Mouse (Mus musculus) embryonic facial prominence, embryonic 15.5 days (tissue): ENCODE measurements around the gene Dync2li1. TPM values are rescaled to one million over a fixed set of nuclear protein-coding genes. Genes with fewer than 3 reads are reported as not detected.
A peak's percentile ranks its signal among the peaks of the same experiment; 100 is the strongest.

Source experiments
- ATAC-seq: fragments of 200-750 bp; cut with Nextera tagmentation; 2 replicates; pipeline ENCODE4 v1.8.0; 2017; ENCODE audit warnings: low read depth, moderate TSS enrichment; ENCODE audit not compliant: insufficient number of reproducible peaks, low FRiP score, low TSS enrichment
- H3K27ac ChIP-seq: fragments of 300-500 bp; sonication (generic); replicated peaks from 2 replicates; pipeline ENCODE4 v1.5.1; 2015; ENCODE audit warnings: mild to moderate bottlenecking, inconsistent platforms
- H3K27me3 ChIP-seq: fragments of 300-500 bp; sonication (generic); 2 replicates; pipeline ENCODE4 v1.6.1; 2015; ENCODE audit warnings: inconsistent platforms
- H3K36me3 ChIP-seq: fragments of 300-500 bp; sonication (generic); 2 replicates; pipeline ENCODE4 v1.6.1; 2015; ENCODE audit warnings: mild to moderate bottlenecking, inconsistent platforms
- H3K4me1 ChIP-seq: fragments of 300-500 bp; sonication (generic); 2 replicates; pipeline ENCODE4 v1.6.1; 2015; ENCODE audit warnings: inconsistent platforms
- H3K4me2 ChIP-seq: fragments of 300-500 bp; sonication (generic); replicated peaks from 2 replicates; pipeline ENCODE4 v1.6.1; 2015; ENCODE audit warnings: mild to moderate bottlenecking, inconsistent platforms
- H3K4me3 ChIP-seq: fragments of 300-500 bp; sonication (generic); replicated peaks from 2 replicates; pipeline ENCODE4 v1.5.1; 2015; ENCODE audit warnings: mild to moderate bottlenecking, inconsistent platforms
- H3K9ac ChIP-seq: fragments of 300-500 bp; sonication (generic); 2 replicates; pipeline ENCODE4 v1.6.1; 2015; ENCODE audit warnings: inconsistent platforms
- H3K9me3 ChIP-seq: fragments of 300-500 bp; sonication (generic); replicated peaks from 2 replicates; pipeline ENCODE4 v1.6.1; 2016; ENCODE audit warnings: inconsistent platforms
- WGBS: fragments of 180-500 bp; shearing (Covaris S2); methylation state at CpG from one replicate; pipeline ENCODE4 v1.1.7; 2015; 5-methylcytosine and 5-hydroxymethylcytosine counted together
- polyA plus RNA-seq: library from polyadenylated mRNA; unstranded; fragments of >200 nt; fragmentation: Nextera tagmentation; extraction: Ambion mirVana; gene quantifications from 2 replicates; pipeline ENCODE4 v1.2.1, GENCODE M21; 2015

Dync2li1 gene
- polyA plus RNA-seq, 1 experiment from 2014 or later = 39.7 TPM

DNA sequence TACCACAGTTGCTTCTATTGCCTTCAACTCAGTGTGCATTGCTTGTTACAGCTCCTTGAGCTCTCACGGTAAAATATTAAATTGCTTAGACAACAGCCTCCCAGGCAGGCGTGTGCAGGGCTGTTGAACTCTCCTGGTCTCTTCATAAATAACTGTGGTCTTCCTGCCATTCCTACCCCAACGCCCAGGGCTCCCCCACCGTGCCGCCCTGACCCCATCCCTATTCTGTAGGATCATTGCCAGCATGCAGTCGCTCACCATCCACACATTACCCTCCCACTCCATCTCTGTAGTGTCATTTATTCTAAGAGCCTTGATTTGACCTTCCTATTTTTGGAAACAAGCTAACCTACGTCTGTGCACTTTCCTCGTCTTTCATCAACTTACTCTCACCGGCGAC is 38.8 kb downstream of the Dync2li1 start:
- H3K4me1 ChIP-seq = 0 out of 2 replicates have a peak, but pooled peaks cover 8% of the 10 kb centered on the region
- H3K36me3 ChIP-seq = no peaks in the 10 kb centered on the region
- H3K27ac ChIP-seq = no peak overlapping the region
- 46% methylated on average over 10 of the region's 10 CpGs for WGBS
- no peaks in the 10 kb centered on the region for H3K27me3 ChIP-seq
- no peaks in the 10 kb centered on the region for H3K9me3 ChIP-seq
- no peak overlapping the region for H3K4me2 ChIP-seq
- no peak overlapping the region for H3K4me3 ChIP-seq
- ATAC-seq = no peak
- H3K9ac ChIP-seq = no peak overlapping the region

DNA sequence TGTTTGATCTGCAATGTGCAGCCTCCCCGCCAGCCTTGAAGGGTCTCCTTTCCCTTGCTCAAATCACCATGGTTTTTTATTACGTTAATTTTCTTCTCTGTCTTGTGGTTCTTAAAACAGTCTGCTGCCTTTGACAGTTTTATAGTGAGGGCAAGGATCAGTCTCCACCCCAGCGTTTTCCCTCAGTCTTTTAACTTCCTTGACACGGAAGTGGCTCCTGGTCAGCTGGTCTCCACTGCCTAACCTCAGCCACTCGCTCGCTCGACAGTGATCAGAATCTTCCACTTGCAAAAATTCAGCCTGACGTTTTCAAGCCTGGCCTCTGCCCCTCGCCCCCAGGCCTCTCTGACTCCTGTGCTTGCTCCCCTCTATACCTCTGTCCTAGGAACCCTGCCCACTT is 39.4 kb downstream of the Dync2li1 start:
- Histone ChIP-seq H3K4me2 (no peak overlapping the region), H3K4me3 (no peak overlapping the region), H3K9ac (no peak overlapping the region), H3K4me1 (0 out of 2 replicates have a peak, but pooled peaks cover 8% of the 10 kb centered on the region), H3K27me3 (no peaks in the 10 kb centered on the region), H3K36me3 (no peaks in the 10 kb centered on the region), H3K27ac (no peak overlapping the region), H3K9me3 (no peaks in the 10 kb centered on the region)
- no peak for ATAC-seq
- 36% methylated on average over 9 of the region's 9 CpGs for WGBS

DNA sequence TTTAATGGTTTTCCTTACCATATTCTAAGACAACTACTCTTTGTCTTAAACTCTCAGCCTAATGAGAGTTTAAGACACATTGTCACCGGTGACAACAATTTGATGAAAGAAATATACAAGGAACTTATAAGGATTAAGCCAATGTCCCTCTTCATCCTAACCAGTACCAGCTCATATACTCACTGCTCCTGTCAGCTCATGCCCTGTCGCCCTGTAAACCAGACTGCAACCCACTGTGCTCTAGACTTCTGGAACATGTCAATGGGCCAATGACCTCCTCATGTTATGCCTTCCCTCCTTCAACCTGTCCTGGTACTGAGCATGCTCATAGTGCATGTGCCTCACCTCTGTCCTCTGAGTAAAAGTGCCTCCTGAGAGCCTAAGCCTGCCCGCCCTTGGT is 41.6 kb downstream of the Dync2li1 start:
- no peak for ATAC-seq
- no peak overlapping the region for H3K9ac ChIP-seq
- H3K4me2 ChIP-seq = no peak overlapping the region
- WGBS = 84% methylated on average over 3 of the region's 3 CpGs
- H3K4me3 ChIP-seq = no peak overlapping the region
- H3K9me3 ChIP-seq = no peaks in the 10 kb centered on the region
- H3K36me3 ChIP-seq = no peaks in the 10 kb centered on the region
- H3K27me3 ChIP-seq = no peaks in the 10 kb centered on the region
- H3K27ac ChIP-seq = no peak overlapping the region
- H3K4me1 ChIP-seq = 0 out of 2 replicates have a peak, but pooled peaks cover 8% of the 10 kb centered on the region

DNA sequence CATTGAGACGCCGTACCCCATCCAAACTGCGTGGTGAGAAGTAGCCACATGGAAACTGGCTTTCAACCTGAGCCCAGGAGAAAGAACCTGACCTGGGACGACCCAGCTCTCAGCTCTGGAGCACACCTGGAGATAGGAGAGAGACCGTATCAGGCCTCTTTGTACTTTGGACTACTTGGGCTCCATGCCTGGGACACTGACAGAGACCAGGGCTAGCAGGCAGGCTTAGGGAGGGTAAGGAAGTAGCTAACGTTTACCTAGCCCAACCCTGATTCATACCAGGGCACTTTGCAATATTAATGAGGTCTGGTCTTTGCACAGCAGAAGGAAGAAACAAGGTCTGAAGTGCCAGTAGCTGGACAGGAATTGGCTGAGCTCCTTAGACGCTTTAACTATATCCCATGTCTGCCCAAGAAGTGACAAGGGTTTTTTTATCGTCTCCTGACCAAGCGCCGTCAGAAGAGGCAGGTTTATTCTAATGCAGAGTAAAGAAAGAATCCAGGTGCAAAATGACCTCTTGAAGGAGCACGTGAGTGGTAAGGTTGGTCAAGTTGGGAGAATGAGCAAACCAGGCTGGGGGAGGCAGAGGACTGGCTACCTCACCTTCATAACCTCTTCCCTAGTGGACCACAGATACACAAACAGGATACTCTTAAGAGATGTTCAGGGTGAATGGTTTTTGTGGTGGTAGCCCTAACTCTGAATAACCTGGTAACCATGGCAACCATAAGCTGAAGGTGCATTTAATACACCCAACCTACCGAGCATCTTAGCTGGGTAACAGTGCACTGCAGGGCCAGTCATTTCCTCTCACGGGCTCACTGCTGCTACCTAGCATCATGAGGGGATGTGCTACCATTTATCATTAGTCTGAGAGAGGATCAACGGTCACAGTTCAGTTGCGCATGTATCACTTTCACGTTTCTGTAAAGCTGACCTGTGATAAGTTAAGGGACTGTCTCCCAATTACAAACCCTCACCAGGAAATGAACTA is 46.4 kb downstream of the Dync2li1 start:
- Histone ChIP-seq H3K27ac (no peak overlapping the region), H3K9ac (no peak overlapping the region), H3K4me3 (no peak overlapping the region), H3K9me3 (no peaks in the 10 kb centered on the region), H3K4me2 (no peak overlapping the region), H3K36me3 (no peaks in the 10 kb centered on the region), H3K27me3 (peaks cover 9% of the 10 kb centered on the region), H3K4me1 (peaks cover 14% of the 10 kb centered on the region)
- ATAC-seq = no peak
- 70% methylated on average over 16 of the region's 16 CpGs for WGBS

DNA sequence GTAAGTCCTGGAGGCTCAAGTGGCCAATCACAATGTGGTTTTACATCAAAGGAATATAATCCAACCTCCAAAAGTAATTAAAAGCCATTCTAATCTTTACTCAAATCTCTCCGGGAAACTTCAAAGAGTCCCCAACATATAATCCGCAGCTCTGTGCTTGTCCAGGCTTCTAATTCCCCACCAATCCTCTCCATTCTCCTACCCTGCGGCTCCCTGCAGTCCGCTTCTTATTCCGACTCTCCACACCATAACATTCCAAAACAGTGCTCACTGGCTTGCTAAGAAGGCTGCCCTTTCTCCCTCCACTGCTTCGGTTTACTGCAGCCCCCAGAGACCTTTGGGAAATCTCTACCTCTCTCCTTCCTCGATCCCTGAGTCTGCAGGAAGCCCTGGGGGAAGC is 47.8 kb downstream of the Dync2li1 start:
- H3K9me3 ChIP-seq = no peaks in the 10 kb centered on the region
- H3K4me2 ChIP-seq = no peak overlapping the region
- H3K27ac ChIP-seq = no peak overlapping the region
- H3K4me1 ChIP-seq = peaks cover 14% of the 10 kb centered on the region
- peaks cover 9% of the 10 kb centered on the region for H3K27me3 ChIP-seq
- H3K4me3 ChIP-seq = no peak overlapping the region
- no peaks in the 10 kb centered on the region for H3K36me3 ChIP-seq
- 11% methylated on average over 7 of the region's 7 CpGs for WGBS
- ATAC-seq = no peak
- H3K9ac ChIP-seq = no peak overlapping the region

DNA sequence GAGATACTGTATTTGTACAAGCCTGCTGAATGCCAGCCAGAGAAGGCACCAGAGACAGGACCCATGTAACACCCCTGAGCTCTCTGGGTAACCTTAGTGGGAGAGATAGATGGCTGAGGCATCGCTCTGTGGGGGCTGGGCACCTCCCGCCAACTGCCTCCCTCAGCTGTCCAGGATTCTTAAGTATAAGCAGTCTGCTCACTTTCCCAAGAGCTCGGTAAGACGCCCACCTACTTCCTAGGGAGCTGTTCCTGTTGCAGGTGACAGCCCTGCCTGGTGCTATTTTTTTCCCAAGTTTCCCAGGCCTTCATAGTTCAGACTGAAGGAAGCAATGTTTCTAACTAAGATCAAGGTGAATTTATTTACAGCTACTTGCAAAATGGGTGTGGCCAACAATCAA is 48.9 kb downstream of the Dync2li1 start:
- Histone ChIP-seq H3K27me3 (peaks cover 9% of the 10 kb centered on the region), H3K36me3 (no peaks in the 10 kb centered on the region), H3K4me1 (peaks cover 14% of the 10 kb centered on the region), H3K27ac (no peak overlapping the region), H3K4me3 (no peak overlapping the region), H3K4me2 (peak overlapping the region; percentile 76; the same call in 1 of the 2 replicates), H3K9ac (no peak overlapping the region), H3K9me3 (no peaks in the 10 kb centered on the region)
- 48% methylated on average over 4 of the region's 4 CpGs for WGBS
- no peak for ATAC-seq

DNA sequence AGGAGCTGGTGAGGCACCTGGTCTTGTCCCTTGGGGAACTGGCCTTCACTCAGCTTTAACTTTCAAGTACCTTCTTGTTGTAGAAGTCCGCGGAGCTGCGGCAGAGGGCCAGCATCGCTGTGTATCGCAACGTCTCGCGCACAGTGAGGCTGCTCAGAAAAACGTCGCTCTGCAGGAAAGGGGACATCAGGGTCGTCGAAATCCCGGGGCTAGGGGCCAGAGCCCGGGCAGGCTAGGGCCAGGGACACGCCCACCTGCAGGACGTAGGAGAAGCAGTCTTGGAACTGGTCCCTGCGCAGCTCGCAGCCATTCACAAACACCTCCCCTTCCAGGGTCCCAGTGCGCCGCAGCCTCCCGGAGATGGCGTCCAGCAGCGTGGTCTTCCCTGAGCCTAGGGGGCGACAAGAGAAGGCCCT is 49.7 kb downstream of the Dync2li1 start, which contains the start of gene Abcg8:
TSS of gene Abcg8 (plus strand) at position 352 of the 416 bp plus-strand sequence.
- H3K4me3 ChIP-seq = peak within 1 kb of the TSS; percentile 41
- no peaks in the 10 kb centered on the region for H3K9me3 ChIP-seq
- peaks cover 14% of the 10 kb centered on the region for H3K4me1 ChIP-seq
- peak within 1 kb of the TSS; percentile 76 for H3K4me2 ChIP-seq
- H3K27me3 ChIP-seq = peaks cover 9% of the 10 kb centered on the region
- H3K27ac ChIP-seq = no peak within 1 kb of the TSS
- H3K36me3 ChIP-seq = no peaks in the 10 kb centered on the region
- 2% methylated on average over 24 of the region's 24 CpGs for WGBS
- no peak for ATAC-seq
- H3K9ac ChIP-seq = peak within 1 kb of the TSS; percentile 26; the same call in 1 of the 2 replicates

DNA sequence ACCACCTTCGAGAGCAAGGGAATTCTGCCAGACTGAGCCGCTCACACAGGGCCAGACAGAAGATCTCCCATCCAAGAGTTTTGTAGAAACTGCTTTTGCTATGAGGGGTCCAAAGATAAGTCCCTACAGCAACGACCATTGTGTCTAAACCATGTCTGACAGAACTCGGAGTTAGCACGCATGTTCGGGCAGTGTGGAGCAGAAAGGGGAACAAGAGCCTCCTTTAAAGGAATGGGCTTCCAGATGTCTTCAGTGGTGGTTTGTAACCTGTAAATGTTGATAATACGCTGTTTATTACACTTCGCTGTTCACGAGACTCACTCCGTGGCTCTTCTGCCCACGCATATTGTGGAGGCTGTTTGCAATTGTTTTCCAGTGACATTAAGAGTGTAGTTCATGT is 51.3 kb downstream of the Dync2li1 start:
- Histone ChIP-seq H3K27ac (no peak overlapping the region), H3K4me2 (no peak overlapping the region), H3K9me3 (no peaks in the 10 kb centered on the region), H3K36me3 (no peaks in the 10 kb centered on the region), H3K4me1 (peaks cover 14% of the 10 kb centered on the region), H3K4me3 (no peak overlapping the region), H3K9ac (no peak overlapping the region), H3K27me3 (peaks cover 9% of the 10 kb centered on the region)
- no peak for ATAC-seq
- 87% methylated on average over 11 of the region's 11 CpGs for WGBS

DNA sequence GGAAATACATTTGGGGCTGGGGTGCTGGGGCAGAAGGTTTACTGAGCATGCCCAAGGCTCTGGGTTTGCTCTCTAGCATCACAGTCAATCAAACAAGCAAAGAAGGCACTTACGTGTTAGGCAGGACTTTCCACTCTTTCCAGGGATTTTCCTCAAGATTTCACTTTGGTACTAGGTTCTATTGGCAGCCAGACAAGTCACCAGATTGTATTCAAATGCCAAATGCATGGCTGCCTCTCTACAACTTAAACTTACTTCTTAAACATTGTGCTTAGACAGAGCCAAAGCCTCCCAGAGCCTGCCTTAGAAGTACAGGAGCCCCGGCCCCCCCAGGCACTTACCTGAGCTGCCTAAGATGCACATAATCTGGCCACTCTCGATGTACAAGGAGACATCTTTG is 55.4 kb downstream of the Dync2li1 start:
- Histone ChIP-seq H3K4me2 (no peak overlapping the region), H3K4me3 (no peak overlapping the region), H3K4me1 (peaks cover 9% of the 10 kb centered on the region; the same call in 1 of the 2 replicates), H3K9ac (no peak overlapping the region), H3K36me3 (no peaks in the 10 kb centered on the region), H3K27me3 (no peaks in the 10 kb centered on the region), H3K9me3 (no peaks in the 10 kb centered on the region), H3K27ac (no peak overlapping the region)
- WGBS = 67% methylated on average over 3 of the region's 3 CpGs
- no peak for ATAC-seq

DNA sequence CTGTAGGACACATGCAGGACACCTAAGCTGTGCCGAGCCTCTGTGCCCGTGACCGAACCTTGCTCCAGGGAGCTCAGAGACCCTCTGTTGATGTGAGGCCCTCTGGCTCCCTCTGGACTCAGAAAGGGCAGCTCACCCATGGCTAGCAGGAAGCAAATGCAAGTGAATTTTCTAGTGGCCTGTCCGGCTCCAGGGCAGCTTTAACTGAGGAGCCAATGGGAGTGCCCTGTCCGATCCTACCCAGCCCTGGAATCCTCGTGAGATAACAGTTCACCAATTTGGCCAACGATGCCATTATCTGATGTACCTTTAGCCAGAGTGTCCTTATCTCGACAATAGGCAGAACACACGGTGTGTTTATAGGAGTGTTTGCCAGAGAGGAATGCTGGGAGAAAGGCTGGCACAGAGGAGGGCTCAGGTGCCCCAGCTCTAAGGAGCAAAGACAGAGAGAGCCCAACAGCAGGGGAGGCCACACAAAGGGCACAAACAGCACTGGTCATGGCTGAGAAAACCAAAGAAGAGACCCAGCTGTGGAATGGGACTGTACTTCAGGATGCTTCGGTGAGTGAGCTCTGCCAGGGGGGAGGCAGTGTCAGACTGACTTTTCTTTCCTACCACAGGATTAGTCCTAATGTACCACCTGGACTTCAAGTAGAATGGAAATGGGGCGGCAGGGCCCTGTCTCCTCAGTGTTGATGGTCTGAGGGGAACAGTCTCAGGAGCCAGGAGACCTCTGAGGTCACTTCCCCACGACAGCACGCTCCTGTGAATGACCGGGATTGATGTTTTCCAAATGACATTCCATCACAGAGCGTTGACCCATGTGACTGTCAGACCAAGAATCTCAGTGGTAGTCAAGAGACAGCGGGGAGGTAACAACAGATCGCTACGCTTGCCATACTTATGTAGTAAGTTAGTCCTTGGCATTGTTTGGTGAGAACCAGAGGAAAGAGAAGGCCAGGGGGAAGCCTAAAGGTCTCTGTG is 56.7 kb downstream of the Dync2li1 start, which contains the start of gene Abcg5:
TSS of gene Abcg5 (minus strand) at position 278 of the 984 bp plus-strand sequence.
- H3K9me3 ChIP-seq = no peaks in the 10 kb centered on the region
- H3K4me3 ChIP-seq = no peak within 1 kb of the TSS
- no peak within 1 kb of the TSS for H3K4me2 ChIP-seq
- 0 out of 2 replicates have a peak, but pooled peaks have one; percentile 43 for ATAC-seq
- H3K27ac ChIP-seq = no peak within 1 kb of the TSS
- H3K4me1 ChIP-seq = peaks cover 12% of the 10 kb centered on the region; the same call in 1 of the 2 replicates
- 79% methylated on average over 18 of the region's 18 CpGs for WGBS
- H3K9ac ChIP-seq = no peak within 1 kb of the TSS
- H3K36me3 ChIP-seq = no peaks in the 10 kb centered on the region
- H3K27me3 ChIP-seq = no peaks in the 10 kb centered on the region

DNA sequence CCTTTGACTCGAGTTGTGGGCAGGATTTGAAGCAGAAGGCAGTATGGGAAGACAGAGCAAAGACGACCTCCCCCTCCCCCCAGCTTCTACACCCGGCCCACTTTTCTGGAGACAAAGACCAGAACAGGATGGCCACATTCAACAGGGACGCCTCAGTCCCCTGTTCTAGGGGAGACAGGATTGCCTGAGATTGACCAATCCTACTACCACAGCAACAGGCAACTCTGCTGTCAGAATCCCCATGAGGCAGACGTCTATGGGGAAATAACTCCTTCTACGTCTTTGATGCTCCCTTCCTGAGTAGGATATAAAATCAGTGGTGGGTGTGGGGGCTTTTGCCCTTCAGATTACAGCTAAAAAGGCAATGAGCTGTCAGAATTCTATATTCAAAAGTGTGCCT is 58.0 kb downstream of the Dync2li1 start:
- Histone ChIP-seq H3K9ac (no peak overlapping the region), H3K4me3 (no peak overlapping the region), H3K4me1 (peaks cover 16% of the 10 kb centered on the region; the same call in 1 of the 2 replicates), H3K27ac (no peak overlapping the region), H3K36me3 (no peaks in the 10 kb centered on the region), H3K27me3 (no peaks in the 10 kb centered on the region), H3K4me2 (no peak overlapping the region), H3K9me3 (no peaks in the 10 kb centered on the region)
- ATAC-seq = no peak
- 55% methylated on average over 6 of the region's 6 CpGs for WGBS
